10 mouse cellular contexts compared by ENCODE assay signal in the genomic region with DNA sequence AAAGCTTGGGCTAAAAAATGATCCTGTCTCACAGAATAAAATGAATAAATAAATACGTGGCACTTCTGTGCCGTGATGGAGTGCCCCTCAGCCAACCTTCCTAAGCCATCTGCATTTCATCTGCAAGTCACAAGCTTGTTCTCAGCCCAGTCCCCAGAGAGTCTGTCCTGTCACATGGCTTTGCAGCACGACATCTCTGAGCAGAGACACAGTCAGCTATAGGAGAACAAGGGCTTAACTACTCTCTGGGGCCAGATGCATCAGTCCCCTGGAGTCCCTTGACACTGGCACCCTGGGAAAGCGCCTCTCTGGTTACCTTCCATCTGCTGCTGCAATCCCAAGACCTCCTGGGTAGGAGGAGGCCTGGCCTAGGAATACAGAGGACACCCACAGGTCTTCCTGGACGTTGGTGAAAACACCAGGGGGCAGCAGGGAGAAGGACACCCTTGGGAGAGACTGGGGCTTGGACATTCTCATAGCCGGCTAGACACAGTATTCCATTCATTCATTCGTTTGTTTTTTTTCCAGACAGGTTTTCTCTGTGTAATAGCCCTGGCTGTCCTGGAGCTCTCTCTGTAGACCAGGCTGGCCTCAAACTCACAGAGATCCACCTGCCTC. TPM values are rescaled to one million over a fixed set of nuclear protein-coding genes. Genes with fewer than 3 reads are reported as not detected.
DNase-seq lines count a peak whose midpoint lies in the region; ATAC-seq and TF ChIP-seq lines count a peak whose summit lies in the region.
"Had no signal": no experiment of that assay in that cellular context is flagged by ENCODE, and none has a peak within 500 bp of the region (broad histone marks: within the 10 kb centered on the region; RNA-seq: fewer than 3 reads in every experiment).

No protein-coding gene starts in this region.

- 46% methylated on average over 7 of the region's 7 CpGs for WGBS in hindbrain, postnatal 0 days
- 45% methylated on average over 7 of the region's 7 CpGs for WGBS in hindbrain, embryonic 12.5 days

- no peak for DNase-seq in hindbrain, postnatal 0 days (ENCODE audit: low spot score)
- DNase-seq in 416B (ENCODE audit: low read depth) = peak; percentile 39
- DNase-seq in kidney, postnatal 4 days = peak; percentile 73 to 74
- peak; percentile 32 to 38 for DNase-seq in thymus, postnatal 36 days
- no peak for DNase-seq in T-cell, adult 2 months (ENCODE audit: low spot score)
- DNase-seq in left cerebral cortex, postnatal 36 days (ENCODE audit: low spot score in 2 of 2) = no peak

- H3K9me3 ChIP-seq in hindbrain, postnatal 0 days (ENCODE audit: low read length) = no peaks in the 10 kb centered on the region
- H3K9me3 ChIP-seq in hindbrain, embryonic 12.5 days (replicated peaks) = no peaks in the 10 kb centered on the region
- H3K9me3 ChIP-seq: G1E; liver, embryonic 15.5 days had no signal

- 0 out of 2 replicates have a peak, but pooled peaks have one; percentile 18 for TF ChIP-seq CTCF in hindbrain, postnatal 0 days (IDR thresholded peaks at IDR 0.05; ENCODE audit: low read depth)
- peak; percentile 28; the same call in 1 of the 2 replicates for TF ChIP-seq CTCF in bone marrow macrophage, adult 2 months (IDR thresholded peaks at IDR 0.05; ENCODE audit: low read depth, low read length)

- no peaks in the 10 kb centered on the region for H3K36me3 ChIP-seq in hindbrain, postnatal 0 days (ENCODE audit: insufficient read depth, low read length)
- no peaks in the 10 kb centered on the region for H3K36me3 ChIP-seq in hindbrain, embryonic 12.5 days
- H3K36me3 ChIP-seq: liver, embryonic 15.5 days had no signal

- intact Hi-C loops in left cerebral cortex, postnatal 36 days (cut with DNase I) = no loop called here

- H3K4me3 ChIP-seq in hindbrain, postnatal 0 days (ENCODE audit: low read length) = no peak overlapping the region
- no peak overlapping the region for H3K4me3 ChIP-seq in hindbrain, embryonic 12.5 days
- H3K4me3 ChIP-seq in bone marrow macrophage, adult 2 months (ENCODE audit: insufficient read depth, low read length) = no peak overlapping the region
- H3K4me3 ChIP-seq: liver, embryonic 15.5 days had no signal

- no peak for ATAC-seq in hindbrain, postnatal 0 days
- no peak for ATAC-seq in hindbrain, embryonic 12.5 days (ENCODE audit: low FRiP score)

- no peaks in the 10 kb centered on the region for H3K27me3 ChIP-seq in hindbrain, postnatal 0 days (ENCODE audit: insufficient read depth, low read length)
- H3K27me3 ChIP-seq in hindbrain, embryonic 12.5 days = peaks cover 25% of the 10 kb centered on the region

- no peaks in the 10 kb centered on the region for H3K4me1 ChIP-seq in hindbrain, postnatal 0 days (ENCODE audit: insufficient read depth, low read length)
- H3K4me1 ChIP-seq in hindbrain, embryonic 12.5 days = peaks cover 12% of the 10 kb centered on the region
- peaks cover 22% of the 10 kb centered on the region for H3K4me1 ChIP-seq in bone marrow macrophage, adult 2 months (ENCODE audit: control insufficient read depth, insufficient read depth, low read length)

- TF ChIP-seq POLR2A in bone marrow macrophage, adult 2 months (IDR thresholded peaks at IDR 0.05; ENCODE audit: borderline replicate concordance, low read depth, low read length) = no peak

- no peak overlapping the region for H3K27ac ChIP-seq in hindbrain, postnatal 0 days
- H3K27ac ChIP-seq in hindbrain, embryonic 12.5 days = no peak overlapping the region
- H3K27ac ChIP-seq in bone marrow macrophage, adult 2 months (ENCODE audit: insufficient read depth, low read depth, low read length) = no peak overlapping the region
- H3K27ac ChIP-seq: liver, embryonic 15.5 days had no signal

- H3K9ac ChIP-seq in hindbrain, postnatal 0 days (replicated peaks; ENCODE audit: low read length) = no peak overlapping the region
- no peak overlapping the region for H3K9ac ChIP-seq in hindbrain, embryonic 12.5 days
- H3K9ac ChIP-seq: liver, embryonic 15.5 days had no signal

- H3K4me2 ChIP-seq in hindbrain, postnatal 0 days (ENCODE audit: low read depth, low read length) = no peak overlapping the region
- no peak overlapping the region for H3K4me2 ChIP-seq in hindbrain, embryonic 12.5 days (replicated peaks)
- H3K4me2 ChIP-seq: liver, embryonic 15.5 days had no signal

RNA-seq across cellular contexts. Expression of a gene that starts 3.9 kb away (rescaled TPM):
- 4.3 and 4.8 TPM in 2 replicates for total RNA-seq in hindbrain, postnatal 0 days (2014; rRNA removed)
- polyA plus RNA-seq in hindbrain, postnatal 0 days (2015; fragmentation: Nextera tagmentation; extraction: Ambion mirVana) = 2.1 and 2.3 TPM in 2 replicates
- 2.8 and 3.2 TPM in 2 replicates for polyA plus RNA-seq in hindbrain, embryonic 12.5 days (2016; fragmentation: Nextera tagmentation; extraction: Ambion mirVana)
- polyA plus RNA-seq in bone marrow macrophage, adult 2 months (2012; ENCODE audit: insufficient read depth, insufficient read length, missing spikeins) = 8.2 and 8.6 TPM in 2 replicates
- total RNA-seq in left cerebral cortex, postnatal 36 days (2021) = 10 to 100 TPM in 1 of 2 experiments, 1 to 10 TPM in 1; 8.4 to 13.6 TPM

Comparison
In these comparisons a context has a peak if more than half of its experiments do, and no peak if none do; other contexts are left out.
1. DNase-seq: peak in 416B (single experiment), kidney, postnatal 4 days (2 of 2) and thymus, postnatal 36 days (2 of 2); none in hindbrain, postnatal 0 days (single experiment), T-cell, adult 2 months (single experiment) and left cerebral cortex, postnatal 36 days (0 of 2).